11 mouse cellular contexts compared by ENCODE assay signal in the genomic region with DNA sequence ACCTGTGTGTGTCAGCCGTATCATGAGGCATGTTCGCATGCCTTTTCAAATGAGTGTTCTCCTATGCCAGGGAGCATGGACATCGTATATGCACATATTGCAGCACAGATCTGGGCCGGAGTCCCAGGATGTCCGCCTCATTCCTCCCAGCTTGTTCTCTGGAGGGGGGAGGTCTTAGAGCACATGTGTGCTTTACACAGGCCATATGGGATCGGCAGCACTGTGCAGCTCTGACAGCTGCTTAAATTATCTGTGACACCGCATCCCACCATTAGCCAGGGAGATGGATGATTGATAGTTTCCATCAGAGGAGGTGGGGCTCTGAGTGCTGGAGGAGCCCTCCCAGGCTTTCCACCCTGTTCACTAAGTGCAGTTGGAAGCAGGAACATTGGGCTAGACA. TPM values are rescaled to one million over a fixed set of nuclear protein-coding genes. Genes with fewer than 3 reads are reported as not detected.
DNase-seq lines count a peak whose midpoint lies in the region; ATAC-seq and TF ChIP-seq lines count a peak whose summit lies in the region.
"Had no signal": no experiment of that assay in that cellular context is flagged by ENCODE, and none has a peak within 500 bp of the region (broad histone marks: within the 10 kb centered on the region; RNA-seq: fewer than 3 reads in every experiment).

No protein-coding gene starts in this region.

- intact Hi-C loops in left cerebral cortex, adult 2 months (cut with DNase I) = no loop called here

- DNase-seq in cerebellum, postnatal 10 days = peak; percentile 33 to 51
- no peak for DNase-seq in cerebellum, adult 11-12 months
- no peak for DNase-seq in lung, adult 2 months
- DNase-seq in cerebellum, adult 18-20 months = no peak
- DNase-seq in left cerebral cortex, adult 2 months (ENCODE audit: extremely low spot score in 1 of 2, low spot score in 2 of 2) = no peak
- DNase-seq: adrenal gland, postnatal 36 days; cerebellum, postnatal 36 days; gastrocnemius, adult 2 months had no signal

- peak; percentile 98 for ATAC-seq in lung, embryonic 16.5 days (ENCODE audit: low read depth)
- ATAC-seq in hindbrain, embryonic 16.5 days = peak; percentile 66; the same call in 1 of the 2 replicates
- peak; percentile 79 for ATAC-seq in neural tube, embryonic 13.5 days (ENCODE audit: low read depth)

- no peak overlapping the region for H3K27ac ChIP-seq in lung, embryonic 16.5 days (ENCODE audit: low read length)
- no peak overlapping the region for H3K27ac ChIP-seq in hindbrain, embryonic 16.5 days (ENCODE audit: low read depth, low read length)
- H3K27ac ChIP-seq in neural tube, embryonic 13.5 days (replicated peaks) = peak overlapping the region; percentile 33; the same call in 1 of the 2 replicates
- no peak overlapping the region for H3K27ac ChIP-seq in left cerebral cortex, adult 2 months
- H3K27ac ChIP-seq: gastrocnemius, adult 2 months had no signal

- no peak overlapping the region for H3K4me3 ChIP-seq in lung, embryonic 16.5 days (ENCODE audit: low read length)
- no peak overlapping the region for H3K4me3 ChIP-seq in lung, adult 2 months (replicated peaks; ENCODE audit: extremely low read depth, low read depth, low read length)
- no peak overlapping the region for H3K4me3 ChIP-seq in hindbrain, embryonic 16.5 days (ENCODE audit: low read length)
- no peak overlapping the region for H3K4me3 ChIP-seq in neural tube, embryonic 13.5 days
- no peak overlapping the region for H3K4me3 ChIP-seq in left cerebral cortex, adult 2 months
- H3K4me3 ChIP-seq: gastrocnemius, adult 2 months had no signal

- peaks cover 15% of the 10 kb centered on the region; the same call in 1 of the 2 replicates for H3K4me1 ChIP-seq in lung, embryonic 16.5 days (replicated peaks; ENCODE audit: control insufficient read depth, insufficient read depth, low read length)
- H3K4me1 ChIP-seq in lung, adult 2 months (ENCODE audit: control insufficient read depth, insufficient read depth, low read length) = no peaks in the 10 kb centered on the region
- peaks cover 7% of the 10 kb centered on the region for H3K4me1 ChIP-seq in hindbrain, embryonic 16.5 days (ENCODE audit: control insufficient read depth, insufficient read depth, low read depth, low read length)
- H3K4me1 ChIP-seq in neural tube, embryonic 13.5 days (replicated peaks) = peaks cover 41% of the 10 kb centered on the region

- H3K27me3 ChIP-seq in lung, embryonic 16.5 days (ENCODE audit: control insufficient read depth, insufficient read depth, low read depth, low read length) = no peaks in the 10 kb centered on the region
- H3K27me3 ChIP-seq in hindbrain, embryonic 16.5 days (replicated peaks; ENCODE audit: control insufficient read depth, insufficient read depth, low read length) = no peaks in the 10 kb centered on the region
- no peaks in the 10 kb centered on the region for H3K27me3 ChIP-seq in neural tube, embryonic 13.5 days

- no peak for TF ChIP-seq POLR2A in lung, adult 2 months (IDR thresholded peaks at IDR 0.05; ENCODE audit: borderline replicate concordance, extremely low read depth, low read depth, low read length)

- H3K4me2 ChIP-seq in lung, embryonic 16.5 days (ENCODE audit: low read depth, low read length) = peak overlapping the region; percentile 18; the same call in 1 of the 2 replicates
- H3K4me2 ChIP-seq in hindbrain, embryonic 16.5 days (ENCODE audit: low read length) = no peak overlapping the region
- H3K4me2 ChIP-seq in neural tube, embryonic 13.5 days = no peak overlapping the region

- no peaks in the 10 kb centered on the region for H3K36me3 ChIP-seq in lung, embryonic 16.5 days (ENCODE audit: control insufficient read depth, insufficient read depth, low read length)
- no peaks in the 10 kb centered on the region for H3K36me3 ChIP-seq in hindbrain, embryonic 16.5 days (ENCODE audit: control insufficient read depth, insufficient read depth, low read length)
- no peaks in the 10 kb centered on the region for H3K36me3 ChIP-seq in neural tube, embryonic 13.5 days

- TF ChIP-seq CTCF in lung, adult 2 months (IDR thresholded peaks at IDR 0.05; ENCODE audit: insufficient read depth, low read length) = no peak
- no peak for TF ChIP-seq CTCF in left cerebral cortex, adult 2 months (IDR thresholded peaks at IDR 0.05)

- H3K9me3 ChIP-seq in lung, embryonic 16.5 days (ENCODE audit: control insufficient read depth, low read length) = no peaks in the 10 kb centered on the region
- no peaks in the 10 kb centered on the region for H3K9me3 ChIP-seq in hindbrain, embryonic 16.5 days (ENCODE audit: control insufficient read depth, low read length)
- no peaks in the 10 kb centered on the region for H3K9me3 ChIP-seq in neural tube, embryonic 13.5 days

- no peak overlapping the region for H3K9ac ChIP-seq in lung, embryonic 16.5 days (ENCODE audit: low read length)
- no peak overlapping the region for H3K9ac ChIP-seq in hindbrain, embryonic 16.5 days (ENCODE audit: low read depth, low read length)
- H3K9ac ChIP-seq in neural tube, embryonic 13.5 days = no peak overlapping the region

- 33% methylated on average over 7 of the region's 7 CpGs for WGBS in lung, embryonic 16.5 days
- WGBS in lung, adult 2 months = 61% methylated on average over 7 of the region's 7 CpGs
- 32% methylated on average over 7 of the region's 7 CpGs for WGBS in hindbrain, embryonic 16.5 days
- WGBS in neural tube, embryonic 13.5 days = 33% methylated on average over 7 of the region's 7 CpGs

RNA-seq across cellular contexts. Expression of gene Tiam2, which starts 12.4 kb away (rescaled TPM):
- polyA plus RNA-seq in lung, embryonic 16.5 days (2015; fragmentation: Nextera tagmentation; extraction: Ambion mirVana) = 6.0 TPM in 2 replicates
- polyA plus RNA-seq in lung, adult 2 months (2012; rRNA removed) = 0.80 and 1.3 TPM in 2 replicates
- polyA plus RNA-seq in hindbrain, embryonic 16.5 days (2015; fragmentation: Nextera tagmentation; extraction: Ambion mirVana) = 3.6 and 7.5 TPM in 2 replicates
- polyA plus RNA-seq in neural tube, embryonic 13.5 days (2015; fragmentation: Nextera tagmentation; extraction: Ambion mirVana) = 7.9 and 9.2 TPM in 2 replicates
- 10 to 100 TPM; 80.1 to 82.9 TPM for total RNA-seq in left cerebral cortex, adult 2 months (2021)

Comparison
In these comparisons a context has a peak if more than half of its experiments do, and no peak if none do; other contexts are left out.
1. DNase-seq: peak in cerebellum, postnatal 10 days (2 of 2); none in cerebellum, adult 11-12 months (single experiment), lung, adult 2 months (single experiment), cerebellum, adult 18-20 months (0 of 2) and left cerebral cortex, adult 2 months (0 of 2).
2. Peak in every context shown above with its lines, with median percentiles within 50 percentile points of each other: ATAC-seq.